Mouse (Mus musculus): ENCODE measurements at regions not wholly inside any gene's neighbourhood (a gene's known extent, or its start where the extent isn't known, plus 50 kb on each side); places are given as distances from the start of the nearest gene placed in this dataset.

DNA sequence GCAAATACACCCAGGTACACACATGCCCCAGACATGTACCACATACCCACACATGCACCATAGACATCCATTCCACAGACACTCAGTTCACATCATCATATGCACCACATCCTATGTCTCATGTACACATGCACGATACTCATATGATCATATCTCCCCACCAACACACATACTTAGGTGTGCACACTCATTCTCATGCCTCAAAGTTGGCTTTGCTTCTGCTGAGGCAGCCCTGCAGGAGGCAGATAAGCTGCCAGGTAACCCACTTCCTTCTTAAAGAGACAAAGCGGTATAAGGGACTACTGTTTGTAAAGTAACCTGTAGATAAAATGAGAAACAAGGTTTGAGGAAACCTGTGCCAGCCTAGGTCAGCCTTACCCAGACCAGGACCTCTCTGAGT lies 225.2 kb upstream of the Spdye4c start:
- Histone ChIP-seq H3K9ac (no peak overlapping the region), H3K27ac (no peak overlapping the region), H3K4me3 (no peak overlapping the region), H3K9me3 (replicated peaks) (0 out of 2 replicates have a peak, but pooled peaks cover 5% of the 10 kb centered on the region), H3K27me3 (replicated peaks) (no peaks in the 10 kb centered on the region), H3K36me3 (no peaks in the 10 kb centered on the region), H3K4me1 (peaks cover 14% of the 10 kb centered on the region; the same call in 1 of the 2 replicates), H3K4me2 (no peak overlapping the region)
- WGBS (ENCODE audit: insufficient replicate concordance), result 53% methylated on average over 2 of the region's 2 CpGs
- ATAC-seq, result no peak

DNA sequence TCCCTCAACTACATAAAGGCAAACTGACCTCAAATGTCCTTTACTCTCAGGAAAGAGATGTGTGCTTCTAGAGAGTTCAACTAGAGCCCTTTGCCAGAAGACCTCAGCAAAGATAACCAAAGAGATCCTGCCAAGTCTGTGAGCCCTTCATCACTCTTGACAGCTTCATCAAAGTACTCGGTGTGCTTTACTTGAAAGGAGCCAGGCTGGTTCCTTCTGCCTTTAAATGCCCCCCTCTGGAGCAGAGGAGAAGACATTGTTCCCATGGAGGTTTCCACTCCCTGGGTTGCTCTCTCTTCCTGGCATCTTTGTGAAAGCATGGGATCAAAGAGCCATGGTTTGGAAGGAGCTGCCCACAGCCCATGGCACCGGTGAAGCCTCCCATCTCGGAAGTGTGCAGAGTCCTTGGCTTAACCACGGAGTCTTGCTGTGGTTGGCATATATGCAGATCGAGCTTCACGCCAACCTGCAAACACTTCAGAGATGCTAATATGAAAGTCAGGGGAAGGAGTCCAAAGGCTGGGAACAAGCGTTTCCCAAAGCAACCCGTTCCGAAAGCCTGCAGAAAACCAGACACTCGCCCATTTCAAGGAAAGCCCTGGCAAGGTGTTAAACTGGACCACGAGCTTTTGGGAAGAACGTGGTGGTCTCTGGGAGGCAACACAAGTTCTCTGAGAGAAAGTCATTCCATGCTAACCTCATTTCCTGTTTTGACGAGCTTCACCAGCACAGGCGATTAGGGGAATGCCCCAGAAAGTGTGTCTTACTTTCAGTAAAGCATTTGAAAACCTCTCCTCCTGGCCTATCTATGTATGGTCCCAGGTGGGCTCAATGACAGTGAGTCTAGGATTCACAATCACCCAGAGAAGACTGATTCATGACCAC lies 223.5 kb upstream of the Spdye4c start:
- H3K36me3 ChIP-seq, result no peaks in the 10 kb centered on the region
- no peak overlapping the region for H3K27ac ChIP-seq
- no peak overlapping the region for H3K9ac ChIP-seq
- 62% methylated on average over 14 of the region's 14 CpGs for WGBS (ENCODE audit: insufficient replicate concordance)
- 0 out of 2 replicates have a peak, but pooled peaks cover 5% of the 10 kb centered on the region for H3K9me3 ChIP-seq (replicated peaks)
- H3K4me2 ChIP-seq, result no peak overlapping the region
- peaks cover 14% of the 10 kb centered on the region; the same call in 1 of the 2 replicates for H3K4me1 ChIP-seq
- ATAC-seq, result no peak
- no peak overlapping the region for H3K4me3 ChIP-seq
- no peaks in the 10 kb centered on the region for H3K27me3 ChIP-seq (replicated peaks)

DNA sequence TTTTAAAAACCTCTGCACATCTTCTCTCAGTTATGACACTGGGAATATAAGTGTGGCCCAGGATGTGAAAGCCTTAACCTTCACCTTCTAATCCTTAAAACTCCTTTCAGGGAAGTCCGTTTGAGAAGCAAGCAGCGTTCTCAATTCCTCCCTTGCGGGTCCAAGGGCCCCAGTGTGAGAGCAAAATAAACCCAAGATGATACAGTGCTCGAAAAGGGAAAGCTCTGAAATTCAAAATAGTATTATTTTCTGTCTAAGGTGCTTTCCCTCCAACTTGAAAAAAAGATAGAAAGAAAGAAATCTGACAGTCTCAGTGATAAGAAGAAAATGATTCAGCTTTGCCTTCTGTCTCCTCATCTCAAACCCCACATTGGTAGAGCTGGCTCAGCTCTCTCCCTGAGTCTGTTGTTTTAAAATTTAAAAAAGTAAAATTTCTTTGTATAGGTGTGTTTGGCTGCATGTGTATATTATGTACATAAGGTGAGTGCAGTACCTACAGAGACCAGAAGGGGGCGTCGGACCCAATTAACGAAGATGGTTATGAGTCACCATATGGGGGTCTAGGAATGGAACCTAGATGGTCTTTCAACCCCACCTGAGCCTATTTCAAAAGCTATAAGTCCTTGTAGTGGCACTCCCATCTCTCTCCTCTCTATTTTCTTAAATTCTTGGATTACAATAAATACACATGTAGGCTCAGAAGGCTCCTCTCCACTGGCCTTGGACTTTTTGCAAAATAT lies 222.3 kb upstream of the Spdye4c start:
- H3K4me1 ChIP-seq, result peaks cover 14% of the 10 kb centered on the region; the same call in 1 of the 2 replicates
- 61% methylated on average over 7 of the region's 7 CpGs for WGBS (ENCODE audit: insufficient replicate concordance)

DNA sequence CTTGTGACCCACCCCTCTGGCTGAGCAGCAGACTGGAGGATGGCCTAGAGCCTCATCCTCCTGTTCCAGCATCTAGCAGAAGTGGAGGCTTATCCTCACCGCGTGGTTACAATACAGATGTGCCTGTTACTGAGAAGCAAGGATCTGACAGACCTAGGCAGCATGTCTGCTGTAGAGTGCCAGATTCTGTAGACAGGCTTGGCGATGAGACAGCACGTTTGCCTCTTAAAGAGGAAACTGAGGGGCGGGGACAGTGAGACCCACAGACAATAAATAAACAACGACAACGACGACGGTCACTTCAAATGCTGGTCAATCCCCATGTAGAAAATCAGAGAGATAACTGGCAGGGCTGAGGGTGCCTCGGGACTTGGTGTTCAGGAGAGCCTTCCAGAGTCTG lies 220.2 kb upstream of the Spdye4c start:
- H3K9me3 ChIP-seq (replicated peaks), result 0 out of 2 replicates have a peak, but pooled peaks cover 5% of the 10 kb centered on the region
- 40% methylated on average over 10 of the region's 10 CpGs for WGBS (ENCODE audit: insufficient replicate concordance)

More for the DNA sequence above, 222.3 kb upstream of the Spdye4c start:
- H3K27me3 ChIP-seq (replicated peaks), result no peaks in the 10 kb centered on the region
- H3K9me3 ChIP-seq (replicated peaks), result 0 out of 2 replicates have a peak, but pooled peaks cover 5% of the 10 kb centered on the region
- no peak for ATAC-seq
- H3K4me3 ChIP-seq, result no peak overlapping the region
- H3K9ac ChIP-seq, result no peak overlapping the region
- H3K4me2 ChIP-seq, result no peak overlapping the region
- H3K36me3 ChIP-seq, result no peaks in the 10 kb centered on the region
- H3K27ac ChIP-seq, result no peak overlapping the region

DNA sequence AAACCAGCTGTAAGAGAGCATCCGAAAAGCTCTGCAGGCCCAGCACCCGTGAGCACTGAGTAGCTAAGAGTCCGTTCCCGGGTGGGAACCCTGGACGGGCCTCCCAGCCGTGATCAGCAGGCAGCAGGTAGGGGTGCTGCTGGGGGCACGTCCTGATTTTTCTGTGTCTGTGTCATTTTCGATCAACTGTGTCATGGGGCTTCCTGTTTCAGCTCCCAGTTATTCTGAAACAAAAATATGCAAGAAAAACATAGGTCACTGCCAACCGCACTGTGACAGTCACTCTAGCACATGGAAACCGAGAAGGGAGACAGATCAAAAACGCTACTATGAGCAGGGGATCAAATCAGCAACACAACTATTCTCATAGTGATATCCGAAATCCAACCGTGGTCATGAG lies 218.8 kb upstream of the Spdye4c start:
- 70% methylated on average over 13 of the region's 13 CpGs for WGBS (ENCODE audit: insufficient replicate concordance)
- H3K4me2 ChIP-seq, result no peak overlapping the region
- ATAC-seq, result no peak

More for the DNA sequence above, 220.2 kb upstream of the Spdye4c start:
- ATAC-seq, result no peak
- Histone ChIP-seq H3K36me3 (no peaks in the 10 kb centered on the region), H3K27ac (no peak overlapping the region), H3K4me1 (no peaks in the 10 kb centered on the region; the same call in 1 of the 2 replicates), H3K4me3 (no peak overlapping the region), H3K27me3 (replicated peaks) (no peaks in the 10 kb centered on the region), H3K9ac (no peak overlapping the region), H3K4me2 (no peak overlapping the region)

DNA sequence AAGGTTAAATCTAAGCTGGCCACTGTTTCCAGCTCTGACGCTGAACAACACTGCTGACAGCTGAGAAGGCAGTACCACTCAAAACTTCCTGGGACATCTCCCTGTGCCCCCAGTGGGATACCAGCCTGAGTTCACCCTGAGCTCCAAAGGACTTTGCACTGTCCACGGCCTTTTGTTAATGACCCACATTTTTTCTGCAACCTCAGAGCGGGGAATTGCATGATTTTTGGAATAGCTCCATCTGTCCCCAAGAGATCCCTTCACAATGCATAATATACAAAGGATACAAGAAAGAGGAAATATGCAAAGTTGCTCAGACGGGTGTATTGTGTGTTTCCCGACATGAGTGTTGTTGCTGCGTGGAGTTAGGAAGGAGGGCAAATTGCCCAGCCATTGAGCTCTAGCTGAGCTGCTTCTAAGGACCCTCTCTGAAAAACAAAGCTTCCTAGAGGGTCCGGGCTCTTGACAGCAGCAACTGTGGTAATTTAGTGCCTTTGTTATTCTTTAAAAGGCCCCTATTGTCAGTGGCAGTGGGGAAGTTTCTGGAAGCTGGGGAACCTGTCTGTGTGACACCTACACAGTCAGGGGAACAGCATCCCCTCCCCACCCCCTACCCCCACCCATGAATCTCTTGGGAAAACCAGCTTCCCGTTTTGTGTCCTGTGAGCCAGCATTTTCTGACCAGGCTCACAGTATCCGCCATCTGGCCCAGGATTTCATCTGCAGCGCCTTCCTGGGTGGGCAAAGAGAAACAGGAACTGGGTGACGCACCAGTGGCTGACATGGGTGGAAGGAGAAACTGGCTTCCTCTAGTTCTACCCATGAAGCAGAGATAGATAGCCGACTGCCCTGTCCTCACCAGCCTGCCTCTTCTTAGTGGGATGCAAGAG lies 217.4 kb upstream of the Spdye4c start:
- 47% methylated on average over 12 of the region's 12 CpGs for whole genome bisulfite sequencing (ENCODE audit: insufficient replicate concordance)
- no peak for ATAC-seq
- Histone ChIP-seq H3K9me3 (replicated peaks) (0 out of 2 replicates have a peak, but pooled peaks cover 5% of the 10 kb centered on the region), H3K27ac (no peak overlapping the region), H3K4me3 (no peak overlapping the region), H3K27me3 (replicated peaks) (no peaks in the 10 kb centered on the region), H3K9ac (no peak overlapping the region), H3K4me2 (no peak overlapping the region), H3K4me1 (no peaks in the 10 kb centered on the region), H3K36me3 (no peaks in the 10 kb centered on the region)

More for the DNA sequence above, 218.8 kb upstream of the Spdye4c start:
- Histone ChIP-seq H3K9me3 (replicated peaks) (0 out of 2 replicates have a peak, but pooled peaks cover 5% of the 10 kb centered on the region), H3K27me3 (replicated peaks) (no peaks in the 10 kb centered on the region), H3K36me3 (no peaks in the 10 kb centered on the region), H3K4me3 (no peak overlapping the region), H3K27ac (no peak overlapping the region), H3K4me1 (no peaks in the 10 kb centered on the region), H3K9ac (no peak overlapping the region)

DNA sequence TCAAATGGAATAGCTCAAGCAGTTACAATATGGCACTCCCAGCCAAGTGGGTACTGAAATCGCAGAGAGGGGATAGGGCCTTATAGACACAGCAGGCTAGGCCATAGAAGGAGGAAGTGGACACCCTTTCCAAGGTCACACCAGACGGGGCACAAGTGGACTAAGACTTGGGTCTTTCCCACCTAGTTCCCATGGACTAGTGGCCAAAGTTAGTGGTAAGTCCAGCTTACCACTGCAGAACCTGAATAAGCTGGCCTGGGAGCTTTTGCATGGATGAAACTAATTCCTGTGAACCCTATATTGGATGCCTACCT lies 216.8 kb upstream of the Spdye4c start:
- no peak overlapping the region for H3K4me3 ChIP-seq

DNA sequence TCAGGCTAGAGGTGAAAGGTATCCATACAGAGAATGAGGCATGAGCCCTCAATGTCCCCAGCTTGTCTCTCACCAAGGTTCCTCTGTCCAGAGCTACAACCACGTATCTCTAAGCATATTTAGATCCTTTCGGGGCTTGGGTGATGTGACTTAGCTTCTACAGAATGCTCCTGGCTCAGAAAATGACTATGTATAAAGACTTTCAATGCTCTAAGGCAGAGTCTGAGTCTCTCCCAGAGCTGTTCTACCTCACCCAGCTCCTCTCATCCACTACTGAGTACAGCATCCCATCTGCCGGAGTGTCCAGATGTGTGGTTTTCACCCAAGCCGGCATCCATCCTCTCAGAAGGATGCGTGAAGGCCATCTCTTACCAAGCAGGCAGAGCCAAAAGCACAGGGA lies 216.1 kb upstream of the Spdye4c start:
- no peaks in the 10 kb centered on the region for H3K27me3 ChIP-seq (replicated peaks)
- WGBS (ENCODE audit: insufficient replicate concordance), result 77% methylated on average over 5 of the region's 5 CpGs
- H3K9ac ChIP-seq, result no peak overlapping the region
- no peak overlapping the region for H3K4me3 ChIP-seq
- H3K9me3 ChIP-seq (replicated peaks), result no peaks in the 10 kb centered on the region
- no peaks in the 10 kb centered on the region for H3K4me1 ChIP-seq
- H3K36me3 ChIP-seq, result no peaks in the 10 kb centered on the region
- no peak overlapping the region for H3K27ac ChIP-seq
- ATAC-seq, result no peak
- H3K4me2 ChIP-seq, result no peak overlapping the region

More for the DNA sequence above, 216.8 kb upstream of the Spdye4c start:
- no peak overlapping the region for H3K4me2 ChIP-seq
- no peaks in the 10 kb centered on the region for H3K36me3 ChIP-seq
- no peak overlapping the region for H3K9ac ChIP-seq
- no peak overlapping the region for H3K27ac ChIP-seq
- no peaks in the 10 kb centered on the region for H3K9me3 ChIP-seq (replicated peaks)
- WGBS (ENCODE audit: insufficient replicate concordance), result 58% methylated on average over 2 of the region's 2 CpGs
- H3K27me3 ChIP-seq (replicated peaks), result no peaks in the 10 kb centered on the region
- no peaks in the 10 kb centered on the region for H3K4me1 ChIP-seq
- no peak for ATAC-seq

DNA sequence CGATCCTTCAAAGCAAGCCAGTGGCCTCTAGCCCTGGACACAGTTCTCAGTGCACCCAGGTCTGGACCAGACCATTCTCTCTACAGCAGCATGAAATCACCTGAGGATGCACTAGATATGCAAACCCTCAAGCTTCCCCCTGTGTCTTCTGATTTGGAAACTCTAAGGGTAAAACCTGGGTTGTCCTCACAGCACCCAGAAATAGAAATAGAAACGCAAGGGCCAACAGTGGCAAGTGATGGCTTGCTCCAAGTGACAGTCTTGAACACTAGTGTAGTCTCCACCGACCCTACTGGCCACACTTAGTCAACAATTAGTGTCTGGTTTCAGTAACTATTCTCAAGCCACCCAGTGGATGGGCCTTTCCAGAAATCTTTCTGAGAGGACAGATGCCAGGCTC lies 215.2 kb upstream of the Spdye4c start:
- H3K27me3 ChIP-seq (replicated peaks), result no peaks in the 10 kb centered on the region
- no peak overlapping the region for H3K4me3 ChIP-seq
- ATAC-seq, result no peak
- H3K4me1 ChIP-seq, result no peaks in the 10 kb centered on the region
- H3K9ac ChIP-seq, result no peak overlapping the region
- WGBS (ENCODE audit: insufficient replicate concordance), result 61% methylated on average over 3 of the region's 3 CpGs
- no peak overlapping the region for H3K4me2 ChIP-seq
- no peaks in the 10 kb centered on the region for H3K9me3 ChIP-seq (replicated peaks)
- H3K27ac ChIP-seq, result no peak overlapping the region
- no peaks in the 10 kb centered on the region for H3K36me3 ChIP-seq

DNA sequence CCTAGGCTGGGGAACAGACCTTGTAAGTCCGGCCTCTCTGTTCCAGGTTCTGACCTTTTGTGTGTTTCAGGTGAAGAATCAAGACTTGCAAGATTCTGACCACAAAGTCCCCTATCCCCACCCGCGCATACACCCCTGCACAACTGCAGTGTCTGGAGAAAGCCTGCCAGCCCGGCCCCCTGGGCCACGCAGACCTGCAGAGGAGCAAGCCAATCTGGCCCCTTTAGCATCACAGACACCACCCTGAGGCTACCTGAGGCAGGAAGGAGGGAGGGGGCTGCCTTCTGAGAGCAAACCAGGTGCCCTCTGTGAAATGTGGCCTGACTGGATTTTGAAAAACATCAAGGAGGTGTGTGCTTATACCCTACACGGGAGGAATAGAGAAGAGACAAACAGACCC lies 213.8 kb upstream of the Spdye4c start:
- no peaks in the 10 kb centered on the region for H3K36me3 ChIP-seq
- H3K9me3 ChIP-seq (replicated peaks), result no peaks in the 10 kb centered on the region
- H3K4me2 ChIP-seq, result no peak overlapping the region
- no peaks in the 10 kb centered on the region for H3K27me3 ChIP-seq (replicated peaks)
- no peak overlapping the region for H3K27ac ChIP-seq
- no peak for ATAC-seq
- no peaks in the 10 kb centered on the region for H3K4me1 ChIP-seq
- no peak overlapping the region for H3K4me3 ChIP-seq
- WGBS (ENCODE audit: insufficient replicate concordance), result 77% methylated on average over 6 of the region's 6 CpGs
- no peak overlapping the region for H3K9ac ChIP-seq

DNA sequence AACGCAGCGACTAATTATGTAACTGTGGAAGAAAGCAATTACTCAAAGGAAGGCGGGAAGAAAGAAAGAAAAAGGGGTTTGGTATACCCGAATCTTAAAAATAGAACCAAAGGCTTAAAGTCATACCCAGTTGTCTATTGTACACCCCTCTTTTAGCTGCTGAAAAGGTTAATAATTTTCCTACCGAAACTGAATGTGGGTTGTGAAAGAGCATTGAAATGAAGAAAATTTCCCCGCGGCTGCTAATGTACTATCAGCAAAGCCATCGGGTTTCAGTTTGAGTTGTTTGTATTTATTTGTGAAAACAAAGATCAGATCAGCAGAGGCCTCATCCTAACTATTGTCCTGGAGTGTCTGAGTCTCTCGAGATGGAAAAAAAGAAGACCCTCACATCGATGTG lies 213.3 kb upstream of the Spdye4c start:
- no peak overlapping the region for H3K4me2 ChIP-seq
- H3K27me3 ChIP-seq (replicated peaks), result no peaks in the 10 kb centered on the region
- 73% methylated on average over 10 of the region's 10 CpGs for WGBS (ENCODE audit: insufficient replicate concordance)
- H3K4me3 ChIP-seq, result no peak overlapping the region
- no peaks in the 10 kb centered on the region for H3K4me1 ChIP-seq
- H3K36me3 ChIP-seq, result no peaks in the 10 kb centered on the region
- no peak overlapping the region for H3K27ac ChIP-seq
- no peak for ATAC-seq
- H3K9me3 ChIP-seq (replicated peaks), result no peaks in the 10 kb centered on the region
- no peak overlapping the region for H3K9ac ChIP-seq
